Mouse (Mus musculus) colon, adult 2 months (tissue): ENCODE measurements around the gene Olfr597. TPM values are rescaled to one million over a fixed set of nuclear protein-coding genes. Genes with fewer than 3 reads are reported as not detected.

Experiments
- polyA plus RNA-seq: library from polyadenylated mRNA; depleted of rRNA; stranded (reverse); fragments of >200 nt; gene quantifications from 2 replicates; pipeline ENCODE4 v1.2.3, GENCODE M21; 2012; rRNA removed

Olfr597 gene
- polyA plus RNA-seq = not detected in 2 replicates

GRCm38 (mm10) chr7:103316015-103316414 is at the start of gene Olfr597:
TSS of gene Olfr597 (plus strand) at chr7:103316315.

GRCm38 (mm10) chr7:103305348-103305747 is 10.8 kb upstream of the Olfr597 start, which contains the start of gene Olfr596:
TSS of gene Olfr596 (plus strand) at chr7:103305648.

GRCm38 (mm10) chr7:103323268-103323667 is 7.2 kb downstream of the Olfr597 start, which contains the start of gene Olfr598:
TSS of gene Olfr598 (plus strand) at chr7:103323568.

GRCm38 (mm10) chr7:103335617-103336016 is 19.5 kb downstream of the Olfr597 start, which contains the start of gene Olfr599:
TSS of gene Olfr599 (plus strand) at chr7:103335917.

GRCm38 (mm10) chr7:103349569-103349968 is 33.5 kb downstream of the Olfr597 start, which contains the start of gene Olfr600:
TSS of gene Olfr600 (minus strand) at chr7:103349669.

GRCm38 (mm10) chr7:103362555-103362954 is 46.4 kb downstream of the Olfr597 start, which contains the start of gene Olfr601:
TSS of gene Olfr601 (minus strand) at chr7:103362655.

Other genes starting within 250 kb of the Olfr597 start
- not detected in 2 replicates for gene Olfr584, start 234.4 kb upstream of the Olfr597 start, polyA plus RNA-seq
- gene Olfr585, start 218.6 kb upstream of the Olfr597 start, polyA plus RNA-seq = not detected in 2 replicates
- not detected in 2 replicates for gene Olfr586, start 190.7 kb upstream of the Olfr597 start, polyA plus RNA-seq
- gene Olfr588-ps1, start 175.4 kb upstream of the Olfr597 start, polyA plus RNA-seq = not detected in 2 replicates
- not detected in 2 replicates for gene Olfr589, start 160.0 kb upstream of the Olfr597 start, polyA plus RNA-seq
- gene Olfr591, start 138.0 kb upstream of the Olfr597 start, polyA plus RNA-seq = not detected in 2 replicates
- not detected in 2 replicates for gene Olfr592, start 131.5 kb upstream of the Olfr597 start, polyA plus RNA-seq
- not detected in 2 replicates for gene Olfr593, start 104.5 kb upstream of the Olfr597 start, polyA plus RNA-seq
- not detected in 2 replicates for gene Olfr594, start 99.3 kb upstream of the Olfr597 start, polyA plus RNA-seq
- gene Usp17ld, start 63.8 kb upstream of the Olfr597 start, polyA plus RNA-seq = not detected in 2 replicates
- gene Olfr596, start 10.7 kb upstream of the Olfr597 start, polyA plus RNA-seq = not detected in 2 replicates
- gene Olfr598, start 7.3 kb downstream of the Olfr597 start, polyA plus RNA-seq = not detected in 2 replicates
- gene Olfr599, start 19.6 kb downstream of the Olfr597 start, polyA plus RNA-seq = not detected in 2 replicates
- gene Olfr600, start 33.4 kb downstream of the Olfr597 start, polyA plus RNA-seq = not detected in 2 replicates
- gene Olfr601, start 46.3 kb downstream of the Olfr597 start, polyA plus RNA-seq = not detected in 2 replicates
- gene Olfr603, start 69.9 kb downstream of the Olfr597 start, polyA plus RNA-seq = not detected in 2 replicates
- not detected in 2 replicates for gene Usp17lc, start 98.8 kb downstream of the Olfr597 start, polyA plus RNA-seq
- not detected in 2 replicates for gene Olfr605, start 129.1 kb downstream of the Olfr597 start, polyA plus RNA-seq
- gene Olfr606, start 132.7 kb downstream of the Olfr597 start, polyA plus RNA-seq = not detected in 2 replicates
- not detected in 2 replicates for gene Olfr607, start 147.8 kb downstream of the Olfr597 start, polyA plus RNA-seq
- not detected in 2 replicates for gene Olfr608, start 153.6 kb downstream of the Olfr597 start, polyA plus RNA-seq
- gene Olfr609, start 181.7 kb downstream of the Olfr597 start, polyA plus RNA-seq = not detected in 2 replicates
- not detected in 2 replicates for gene Olfr610, start 195.8 kb downstream of the Olfr597 start, polyA plus RNA-seq
- gene Olfr611, start 204.5 kb downstream of the Olfr597 start, polyA plus RNA-seq = not detected in 2 replicates
- gene Olfr612, start 226.4 kb downstream of the Olfr597 start, polyA plus RNA-seq = not detected in 2 replicates
- gene Olfr613, start 231.8 kb downstream of the Olfr597 start, polyA plus RNA-seq = not detected in 2 replicates
- gene Olfr615, start 239.8 kb downstream of the Olfr597 start, polyA plus RNA-seq = not detected in 2 replicates